In the genomic region with DNA sequence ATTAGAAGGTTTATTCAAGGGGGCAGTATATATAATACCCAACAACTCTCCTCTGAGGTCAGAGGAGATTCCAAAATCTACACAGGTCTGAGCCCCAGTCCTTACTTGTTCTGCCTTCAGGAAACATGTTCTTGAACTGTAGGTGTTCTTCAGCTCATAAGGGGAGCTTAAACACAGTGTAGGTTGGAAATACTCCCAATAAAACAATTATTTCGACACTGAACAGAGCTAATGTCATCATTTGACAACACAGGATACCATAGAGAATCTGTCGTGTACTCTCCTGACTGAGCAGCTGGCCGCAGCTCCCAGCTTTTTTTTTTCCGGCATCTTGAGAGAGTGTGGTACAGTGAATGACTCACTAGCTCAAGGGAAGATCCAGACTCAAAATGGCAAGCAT, we compare ENCODE assay signal across 20 mouse cellular contexts. TPM values are rescaled to one million over a fixed set of nuclear protein-coding genes. Genes with fewer than 3 reads are reported as not detected.
"Had no signal": no experiment of that assay in that cellular context is flagged by ENCODE, and none has a peak within 500 bp of the region (broad histone marks: within the 10 kb centered on the region; RNA-seq: fewer than 3 reads in every experiment).

No protein-coding gene starts in this region.

- H3K4me3 ChIP-seq: midbrain, embryonic 10.5 days; midbrain, embryonic 13.5 days; midbrain, embryonic 15.5 days; neural tube, embryonic 13.5 days; neural tube, embryonic 15.5 days had no signal

- H3K36me3 ChIP-seq: midbrain, embryonic 10.5 days; midbrain, embryonic 13.5 days; midbrain, embryonic 15.5 days; neural tube, embryonic 13.5 days; neural tube, embryonic 15.5 days had no signal

- H3K4me2 ChIP-seq: lung, embryonic 14.5 days; midbrain, embryonic 13.5 days; midbrain, embryonic 15.5 days; neural tube, embryonic 13.5 days; neural tube, embryonic 15.5 days had no signal

- H3K27me3 ChIP-seq: midbrain, embryonic 13.5 days; midbrain, embryonic 15.5 days; neural tube, embryonic 13.5 days; neural tube, embryonic 15.5 days had no signal

- H3K4me1 ChIP-seq: midbrain, embryonic 10.5 days; midbrain, embryonic 15.5 days had no signal

- H3K9me3 ChIP-seq: midbrain, embryonic 10.5 days; midbrain, embryonic 13.5 days; midbrain, embryonic 15.5 days; neural tube, embryonic 13.5 days; neural tube, embryonic 15.5 days had no signal

- DNase-seq: lung, embryonic 14.5 days; lung, postnatal 10 days; lung, postnatal 4 days; retina, postnatal 1 day; right cerebral cortex, adult 18-20 months; right cerebral cortex, postnatal 25 days; right cerebral cortex, postnatal 4 days; spleen, adult 18-20 months; thymus, adult 2 months; thymus, postnatal 25 days; thymus, postnatal 4 days had no signal

- ATAC-seq: midbrain, embryonic 13.5 days; midbrain, embryonic 15.5 days had no signal

- H3K9ac ChIP-seq: liver, embryonic 14.5 days; lung, embryonic 14.5 days; midbrain, embryonic 13.5 days; midbrain, embryonic 15.5 days; neural tube, embryonic 13.5 days; neural tube, embryonic 15.5 days had no signal

- H3K27ac ChIP-seq: liver, embryonic 14.5 days; midbrain, embryonic 10.5 days; midbrain, embryonic 13.5 days; midbrain, embryonic 15.5 days; neural tube, embryonic 13.5 days; neural tube, embryonic 15.5 days had no signal

RNA-seq across cellular contexts. Expression of a gene that starts 40.7 kb away (rescaled TPM):
- total RNA-seq: megakaryocyte, adult 5-6 weeks; monocyte, adult 5-6 weeks had no signal
- polyA plus RNA-seq: midbrain, embryonic 13.5 days; small intestine, adult 2 months had no signal
